Mouse (Mus musculus): Measurements from ENCODE around the gene Zfand3. TPM values are rescaled to one million over a fixed set of nuclear protein-coding genes. Genes with fewer than 3 reads are reported as not detected.

Gene Zfand3
- polyA plus RNA-seq, 1 experiment = 92.7 TPM

- peak; percentile 37 for TF ChIP-seq GATA1 (IDR thresholded peaks at IDR 0.05; ENCODE audit: low read length)
Observed at GRCm38 (mm10) chr17:30103005-30103404, 98.5 kb downstream of the Zfand3 start.

- TF ChIP-seq GATA1 (IDR thresholded peaks at IDR 0.05; ENCODE audit: low read length) = no peak
Observed at GRCm38 (mm10) chr17:30103641-30104165, 99.2 kb downstream of the Zfand3 start.

- no peak for TF ChIP-seq GATA1 (IDR thresholded peaks at IDR 0.05; ENCODE audit: low read length)
Observed at GRCm38 (mm10) chr17:30105369-30105768, 100.8 kb downstream of the Zfand3 start.

- no peak for TF ChIP-seq GATA1 (IDR thresholded peaks at IDR 0.05; ENCODE audit: low read length)
Observed at GRCm38 (mm10) chr17:30110678-30111077, 106.1 kb downstream of the Zfand3 start.

GRCm38 (mm10) chr17:30111556-30111955 is 107.0 kb downstream of the Zfand3 start:
- no peak for TF ChIP-seq GATA1 (IDR thresholded peaks at IDR 0.05; ENCODE audit: low read length)

GRCm38 (mm10) chr17:30112080-30112479 is 107.5 kb downstream of the Zfand3 start:
- no peak for TF ChIP-seq GATA1 (IDR thresholded peaks at IDR 0.05; ENCODE audit: low read length)

GRCm38 (mm10) chr17:30112555-30113305 is 108.2 kb downstream of the Zfand3 start:
- no peak for TF ChIP-seq GATA1 (IDR thresholded peaks at IDR 0.05; ENCODE audit: low read length)

GRCm38 (mm10) chr17:30114761-30115160 is 110.2 kb downstream of the Zfand3 start:
- no peak for TF ChIP-seq GATA1 (IDR thresholded peaks at IDR 0.05; ENCODE audit: low read length)

GRCm38 (mm10) chr17:30116226-30116625 is 111.7 kb downstream of the Zfand3 start:
- no peak for TF ChIP-seq GATA1 (IDR thresholded peaks at IDR 0.05; ENCODE audit: low read length)

- no peak for TF ChIP-seq GATA1 (IDR thresholded peaks at IDR 0.05; ENCODE audit: low read length)
Observed at GRCm38 (mm10) chr17:30118036-30118435, 113.5 kb downstream of the Zfand3 start.

- TF ChIP-seq GATA1 (IDR thresholded peaks at IDR 0.05; ENCODE audit: low read length) = peak; percentile 17
Observed at GRCm38 (mm10) chr17:30122278-30122677, 117.7 kb downstream of the Zfand3 start.

GRCm38 (mm10) chr17:30128456-30128855 is 123.9 kb downstream of the Zfand3 start:
- TF ChIP-seq GATA1 (IDR thresholded peaks at IDR 0.05; ENCODE audit: low read length) = no peak

- TF ChIP-seq GATA1 (IDR thresholded peaks at IDR 0.05; ENCODE audit: low read length) = no peak
Observed at GRCm38 (mm10) chr17:30129220-30129619, 124.7 kb downstream of the Zfand3 start.

GRCm38 (mm10) chr17:30130326-30130725 is 125.8 kb downstream of the Zfand3 start:
- TF ChIP-seq GATA1 (IDR thresholded peaks at IDR 0.05; ENCODE audit: low read length) = no peak

GRCm38 (mm10) chr17:30133641-30134040 is 129.1 kb downstream of the Zfand3 start:
- TF ChIP-seq GATA1 (IDR thresholded peaks at IDR 0.05; ENCODE audit: low read length) = no peak

GRCm38 (mm10) chr17:30134955-30135735 is 130.6 kb downstream of the Zfand3 start:
- TF ChIP-seq GATA1 (IDR thresholded peaks at IDR 0.05; ENCODE audit: low read length) = no peak

All from G1E-ER4 (cell line).